Mouse (Mus musculus): ENCODE data around the gene Cd99l2. TPM values are rescaled to one million over a fixed set of nuclear protein-coding genes. Genes with fewer than 3 reads are reported as not detected.
"Not testable (repeated sequence)": the region's sequence is repeated elsewhere in the genome, so short reads cannot be mapped to it uniquely, and the experiment has no call there.

Gene Cd99l2
- 10 to 100 TPM; 54.1 to 55.6 TPM for total RNA-seq (2021)
- long read RNA-seq, experiment 1, transcript Cd99l2-201 (10 exons, 3,600 nt), result major isoform, 7 of 33 reads
- long read RNA-seq, experiment 1, partial matches to known transcripts, result 5 of 33 reads
- long read RNA-seq, experiment 1, other reads (novel, unspliced or antisense), result 19 of 33 reads
- long read RNA-seq, experiment 2, transcript Cd99l2-201 (10 exons, 3,600 nt), result major isoform, 17 of 27 reads
- long read RNA-seq, experiment 2, partial matches to known transcripts, result 5 of 27 reads
- long read RNA-seq, experiment 2, other reads (novel, unspliced or antisense), result 4 of 27 reads

DNA sequence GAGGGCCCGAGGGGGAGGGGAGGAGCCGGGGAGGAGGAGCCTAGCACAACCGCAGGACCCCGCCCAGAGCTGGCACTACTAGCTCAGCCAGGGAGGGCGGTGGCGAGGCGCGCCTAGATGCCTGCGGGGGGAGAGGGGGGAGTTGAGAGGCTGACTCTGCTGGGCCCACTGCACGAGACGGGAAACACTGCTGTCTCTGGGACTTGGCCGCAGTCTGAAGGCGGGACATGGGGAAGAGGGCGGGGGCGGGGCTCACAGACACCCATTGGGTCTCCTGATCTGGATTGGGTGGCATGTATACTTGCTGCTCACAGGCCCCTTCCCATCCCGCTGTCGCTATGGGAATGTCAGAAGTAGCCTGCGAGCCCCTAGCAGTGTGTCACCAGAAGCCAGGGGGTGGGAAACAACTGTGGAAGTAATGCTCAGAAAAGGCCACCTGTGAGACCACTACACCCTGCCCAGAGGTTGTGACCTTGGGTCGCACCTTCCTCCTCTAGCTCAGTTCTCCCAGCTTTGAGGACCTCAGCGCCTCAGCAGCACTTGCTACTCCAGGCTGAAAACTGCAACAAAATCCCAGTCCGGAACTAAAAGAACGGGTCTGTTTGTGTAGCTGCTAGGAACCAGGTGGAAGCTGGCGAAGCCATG, at the start of gene Cd99l2:
Gene Cd99l2 (minus strand): TSS at position 216 of the 645 bp plus-strand sequence.
- DNase-seq, result peak; percentile 91

DNA sequence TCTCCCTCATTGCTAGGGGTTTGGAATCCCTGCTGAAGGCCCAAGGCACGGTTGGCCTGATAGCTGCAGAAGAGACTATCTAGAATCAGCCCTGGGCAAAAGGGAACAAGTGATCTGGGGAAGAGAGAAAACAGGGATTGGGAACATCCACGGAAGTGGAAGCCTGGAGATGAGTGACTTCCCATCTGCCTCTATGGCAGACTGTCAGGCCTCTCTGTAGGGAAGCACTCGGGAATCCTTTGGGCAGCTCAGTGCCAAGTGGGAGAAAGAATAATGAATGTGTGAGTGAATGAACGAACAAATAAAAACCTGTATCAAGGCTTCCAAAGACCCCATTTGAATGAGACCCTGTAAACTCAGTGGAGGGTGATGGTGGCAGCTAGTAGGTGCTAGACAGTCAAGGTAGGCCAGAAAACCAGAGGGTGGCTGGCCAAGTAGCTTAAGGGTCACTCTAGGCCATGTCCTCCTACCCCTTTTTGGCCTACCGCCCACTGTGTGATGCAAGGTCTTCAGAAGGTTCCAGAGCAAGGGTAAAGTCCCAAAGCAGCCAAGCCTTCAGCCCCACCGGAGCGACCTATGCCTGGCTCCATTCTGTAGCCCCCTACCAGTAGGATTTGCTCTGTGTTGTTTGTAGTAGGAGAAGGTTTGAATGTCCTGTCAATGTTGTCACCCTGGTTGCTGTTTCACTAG, 48.3 kb upstream of the Cd99l2 start:
- peak; percentile 66 for DNase-seq

DNA sequence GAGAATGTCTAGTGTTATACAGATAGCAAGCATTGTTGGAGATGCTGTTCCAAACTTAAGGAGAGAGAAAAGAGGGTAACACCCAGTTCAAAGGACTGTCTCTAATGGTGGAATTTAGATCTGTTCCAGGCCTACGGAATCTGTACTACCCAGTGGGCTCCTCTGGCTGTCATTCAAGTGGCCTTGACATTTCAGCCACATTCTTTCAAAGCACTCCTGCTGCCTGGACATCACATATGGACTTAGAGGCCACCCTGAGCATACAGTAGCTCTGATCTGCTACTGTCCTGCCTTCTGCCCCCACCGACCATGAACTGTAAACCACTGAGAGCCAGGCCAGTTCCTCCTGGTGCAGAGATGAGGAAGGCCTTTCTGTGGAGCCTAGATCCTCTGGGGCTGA, 45.1 kb upstream of the Cd99l2 start:
- DNase-seq, result peak; percentile 37

DNA sequence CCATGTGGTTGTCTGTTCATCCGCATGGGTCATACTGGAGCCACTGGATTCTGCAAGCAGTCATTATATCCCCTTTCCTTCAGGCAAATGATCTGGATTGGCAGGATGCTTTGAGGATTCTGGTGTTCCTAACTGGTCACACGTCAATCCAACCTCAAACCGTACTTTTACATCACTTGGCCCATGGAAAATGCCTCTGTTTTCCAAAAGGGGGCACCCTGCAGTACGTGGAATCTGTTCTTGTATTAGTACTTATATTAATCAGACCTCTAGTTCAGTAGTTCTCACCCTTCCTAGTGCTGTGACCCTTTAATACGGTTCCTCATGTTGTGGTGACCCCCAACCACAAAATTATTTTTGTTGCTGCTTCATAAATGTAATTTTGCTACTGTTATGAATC, 41.5 kb upstream of the Cd99l2 start:
- no peak for DNase-seq

DNA sequence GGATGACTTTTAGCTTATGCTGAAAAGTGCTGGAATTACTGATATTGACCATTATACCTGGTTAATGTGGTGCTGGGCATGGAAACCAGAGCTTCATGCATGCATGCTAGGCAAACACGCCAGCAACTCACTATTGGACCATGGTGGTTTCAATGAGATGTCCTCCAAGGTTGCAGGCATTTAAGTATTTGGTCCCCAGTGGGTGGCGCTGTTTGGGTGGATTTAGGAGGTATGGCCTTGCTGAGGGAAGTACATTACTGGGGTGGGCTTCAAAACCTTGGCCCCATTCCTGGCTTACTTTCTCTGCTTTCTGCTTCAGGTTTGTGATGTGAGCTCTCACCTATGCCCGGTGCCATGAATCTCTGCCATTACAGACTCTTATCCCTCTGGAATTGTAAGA, 40.0 kb upstream of the Cd99l2 start:
- DNase-seq, result peak; percentile 34

DNA sequence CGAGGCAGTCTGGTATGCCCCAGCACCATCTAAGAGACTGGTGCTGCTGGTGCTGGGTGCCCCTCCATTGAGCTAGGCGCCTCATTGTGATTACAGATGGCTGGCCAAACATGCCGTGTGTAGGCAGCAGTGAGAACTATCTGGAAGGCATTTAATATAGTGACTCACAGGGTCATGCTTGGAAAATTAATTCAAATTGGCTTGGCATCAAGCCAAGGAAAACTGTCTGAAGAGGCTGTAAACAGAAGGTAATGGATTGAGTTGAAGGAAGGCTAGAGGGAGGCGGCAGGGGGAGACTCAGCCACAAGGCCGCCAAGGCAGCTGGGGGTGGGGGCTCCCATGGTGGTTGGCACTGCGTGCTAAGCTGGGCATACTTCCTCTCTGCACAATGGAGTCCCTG, 36.0 kb upstream of the Cd99l2 start:
- peak; percentile 41 for DNase-seq

DNA sequence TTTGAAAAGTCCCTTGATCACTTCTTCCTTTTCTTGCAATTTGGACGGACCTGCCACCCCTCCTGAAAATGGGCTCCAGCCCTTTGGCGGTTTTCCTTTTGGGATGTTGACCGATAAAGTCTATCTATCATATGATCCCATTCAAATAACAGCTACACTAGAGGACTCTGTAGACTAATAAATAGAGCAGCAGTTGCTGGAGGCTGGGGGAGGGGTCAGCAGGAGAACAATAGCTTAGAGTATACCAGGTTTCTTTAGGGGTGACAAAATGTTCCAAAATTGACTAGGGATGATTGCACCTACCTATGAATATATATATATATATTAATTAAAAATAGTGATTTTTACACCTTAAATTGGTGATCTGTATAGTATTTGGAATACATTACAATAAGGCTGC, 35.5 kb upstream of the Cd99l2 start:
- DNase-seq, result no peak

DNA sequence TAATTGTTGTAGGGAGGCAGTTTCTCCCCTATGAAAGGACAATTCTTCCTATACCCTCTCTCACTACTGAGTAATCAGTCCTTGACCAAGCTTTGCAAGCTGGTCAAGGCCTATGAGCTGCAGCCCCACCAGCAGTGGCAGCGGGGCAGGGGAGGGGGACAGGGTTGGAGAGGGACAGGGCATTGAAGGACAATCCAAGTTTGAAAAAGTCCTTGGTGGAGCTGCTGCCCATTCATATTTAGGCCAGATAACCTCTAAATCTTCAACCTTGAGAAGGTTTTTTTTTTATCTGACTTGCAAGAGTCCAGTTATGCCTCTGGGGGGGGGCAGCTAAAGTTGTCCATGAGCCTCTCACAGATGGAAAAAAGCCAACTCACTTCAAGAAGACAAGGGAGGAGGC, 34.8 kb upstream of the Cd99l2 start:
- peak; percentile 50 for DNase-seq

DNA sequence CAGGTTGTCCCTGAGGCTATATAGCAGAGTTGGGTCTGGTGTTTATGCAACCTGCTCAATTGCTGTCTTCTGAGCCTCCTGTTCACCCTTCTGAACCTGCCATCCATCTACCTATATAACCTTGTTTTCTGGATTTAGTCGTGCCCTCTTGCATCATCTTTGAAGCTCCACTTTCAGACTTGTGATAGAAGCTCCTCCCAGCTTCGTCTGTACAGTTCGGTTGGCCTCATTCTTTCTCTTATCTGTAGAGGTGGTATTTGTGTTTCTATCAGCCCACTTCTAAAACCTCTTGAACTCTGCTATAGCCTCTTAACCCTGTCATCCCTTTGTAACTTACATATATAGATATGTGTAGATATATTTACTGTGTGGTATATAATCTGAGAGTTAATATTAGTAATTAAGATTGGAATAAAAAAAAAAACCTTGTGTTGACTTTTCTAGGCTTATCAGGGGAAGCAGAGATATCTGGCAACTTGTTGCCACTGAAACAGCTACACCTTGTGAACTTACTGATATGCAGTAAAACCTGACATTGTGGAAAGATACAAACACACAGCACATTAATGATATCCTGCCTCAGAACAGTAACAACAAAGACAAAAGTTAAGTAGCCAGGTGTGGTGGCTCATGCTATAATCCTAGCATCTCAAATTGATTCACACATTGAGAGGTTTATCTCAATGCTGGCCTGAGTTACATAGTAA, 33.1 kb upstream of the Cd99l2 start:
- no peak for DNase-seq

DNA sequence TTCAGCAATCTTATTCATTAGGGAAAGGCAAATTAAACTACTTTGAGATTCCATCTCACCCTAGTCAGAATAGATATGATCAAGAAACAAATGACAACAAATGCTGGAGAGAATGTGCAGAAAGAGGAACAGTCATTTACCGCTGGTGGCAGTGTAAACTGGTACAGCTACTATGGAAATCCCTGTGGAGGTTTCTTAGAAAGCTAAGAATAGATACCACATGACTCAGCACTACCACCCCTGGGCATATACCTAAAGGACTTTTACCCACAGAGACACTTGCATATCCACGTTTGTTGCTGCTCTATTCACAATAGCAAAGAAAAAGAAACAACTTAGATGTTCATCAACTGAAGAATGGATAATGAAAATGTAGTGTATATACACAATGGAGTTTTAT, 31.7 kb upstream of the Cd99l2 start:
- DNase-seq, result no peak

DNA sequence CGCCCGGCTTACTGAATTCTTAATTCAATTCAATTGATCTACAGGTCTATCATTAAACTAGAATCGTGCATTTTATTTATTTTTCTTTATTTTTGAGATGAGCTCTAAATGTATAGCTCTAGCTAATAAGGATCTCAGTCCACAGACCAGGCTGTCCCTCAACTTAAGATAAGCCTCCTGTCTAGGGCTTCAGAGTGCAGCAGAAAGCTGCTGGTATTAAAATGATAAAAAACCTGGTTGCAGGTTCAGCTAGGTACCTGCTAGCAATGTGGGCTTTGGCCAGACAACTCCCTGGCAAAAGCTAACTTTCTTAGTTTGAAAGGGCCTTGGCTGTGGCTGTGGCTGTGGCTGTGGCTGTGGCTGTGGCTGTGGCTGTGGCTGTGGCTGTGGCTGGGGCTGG, 30.2 kb upstream of the Cd99l2 start:
- no peak for DNase-seq

DNA sequence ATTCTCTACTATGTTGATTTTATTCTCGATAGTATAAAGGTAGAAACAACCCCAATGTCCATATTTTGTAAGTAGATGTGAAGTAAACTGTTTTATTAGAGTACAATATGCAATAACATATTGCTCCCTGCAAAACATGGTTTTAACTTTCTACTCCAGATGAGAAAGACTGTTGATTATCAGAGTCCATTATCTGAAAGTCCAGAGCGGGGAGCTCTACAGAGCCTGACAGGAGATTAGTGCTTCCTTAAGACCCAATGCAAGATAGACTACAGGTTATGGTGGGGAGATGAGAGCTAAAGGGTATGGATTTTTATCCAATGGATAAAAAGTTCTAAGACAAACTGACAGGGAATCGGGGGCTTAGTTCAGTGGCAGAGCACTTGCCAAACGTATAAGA, 26.6 kb upstream of the Cd99l2 start:
- no peak for DNase-seq

DNA sequence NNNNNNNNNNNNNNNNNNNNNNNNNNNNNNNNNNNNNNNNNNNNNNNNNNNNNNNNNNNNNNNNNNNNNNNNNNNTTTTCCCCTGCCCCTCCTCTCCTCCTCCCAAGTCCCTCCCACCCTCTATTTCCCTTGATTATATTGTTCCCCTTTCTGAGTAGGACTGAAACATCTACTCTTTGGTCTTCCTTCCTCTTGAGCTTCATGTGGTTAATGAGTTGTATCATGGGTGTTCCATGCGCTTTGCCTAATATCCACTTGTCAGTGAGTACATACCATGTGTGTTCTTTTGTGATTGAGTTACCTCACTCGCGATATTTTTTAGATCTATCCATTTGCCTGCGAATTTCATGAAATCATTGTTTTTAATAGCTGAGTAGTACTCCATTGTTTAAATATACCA, 13.9 kb upstream of the Cd99l2 start:
- DNase-seq, result not testable (repeated sequence)

DNA sequence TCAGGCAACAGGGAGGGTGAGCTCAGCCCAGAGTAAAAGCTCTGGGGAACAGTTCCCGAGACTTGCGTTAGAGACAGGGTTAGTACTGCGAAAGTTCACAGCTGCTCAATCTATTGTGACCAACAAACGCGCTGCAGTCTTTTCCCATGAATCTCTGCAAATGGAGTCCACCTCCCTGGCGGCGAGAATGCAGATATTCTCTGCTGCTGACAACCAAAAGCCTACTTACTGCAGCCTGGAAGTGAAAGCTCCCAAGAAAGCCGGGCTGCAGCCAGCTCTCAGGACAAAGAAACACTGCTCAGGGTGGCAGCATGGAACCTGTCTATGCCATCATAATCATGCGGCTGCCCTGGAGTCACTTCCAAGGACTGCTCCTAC, 619 bp upstream of the Cd99l2 start:
- peak; percentile 54 for DNase-seq

DNA sequence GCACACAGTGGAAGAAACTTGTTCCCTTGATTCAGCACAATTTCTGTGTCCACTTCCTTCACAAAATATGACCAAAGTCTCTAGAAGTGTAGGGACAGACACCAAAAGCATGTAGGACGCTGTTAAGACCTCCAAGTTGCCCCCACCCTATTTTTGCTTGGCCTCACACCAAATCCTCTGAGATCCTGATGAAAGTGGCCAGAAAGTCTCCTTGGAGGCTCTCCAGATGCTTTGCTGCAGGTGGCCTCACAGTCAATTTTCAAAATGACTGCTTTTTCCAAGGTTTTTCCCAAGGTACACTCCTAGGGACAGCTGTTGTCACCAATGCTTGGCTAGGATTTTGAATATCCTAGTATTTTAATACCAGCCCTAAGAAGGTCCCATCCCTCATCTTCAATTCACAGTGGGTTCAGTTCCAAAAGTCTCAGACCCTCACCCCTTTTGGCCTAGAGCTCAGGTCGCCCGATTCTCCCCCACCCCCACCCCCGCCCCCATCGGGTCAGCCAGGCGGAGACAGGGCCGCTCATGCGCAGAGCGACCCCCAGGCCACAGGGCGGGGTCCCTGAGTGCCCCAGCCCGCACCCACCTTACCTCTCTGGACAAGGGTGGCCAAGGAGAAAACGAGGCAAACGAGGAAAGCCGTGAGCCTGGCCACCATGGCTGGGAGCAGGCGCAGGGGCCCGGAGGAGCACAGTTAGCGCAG, 567 bp downstream of the Cd99l2 start:
- DNase-seq, result no peak

DNA sequence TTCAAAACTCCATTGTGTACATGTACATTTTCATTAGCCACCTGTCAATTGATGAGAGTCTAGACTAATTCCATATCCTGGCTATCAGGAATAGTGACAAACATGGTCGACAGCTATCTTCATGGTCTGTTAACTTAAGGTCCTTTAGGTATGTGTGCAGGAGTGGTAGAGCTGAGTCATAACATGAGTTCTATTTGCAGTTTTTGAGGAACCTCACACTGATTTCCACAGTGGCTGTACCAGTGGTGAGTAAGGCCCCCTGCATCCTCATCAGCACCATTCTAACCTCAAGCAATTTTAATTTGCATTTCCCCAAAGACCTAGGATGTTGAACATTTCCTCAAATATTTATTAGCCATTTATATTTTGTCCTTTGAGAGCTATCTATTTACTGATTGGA, 3.3 kb downstream of the Cd99l2 start:
- no peak for DNase-seq

DNA sequence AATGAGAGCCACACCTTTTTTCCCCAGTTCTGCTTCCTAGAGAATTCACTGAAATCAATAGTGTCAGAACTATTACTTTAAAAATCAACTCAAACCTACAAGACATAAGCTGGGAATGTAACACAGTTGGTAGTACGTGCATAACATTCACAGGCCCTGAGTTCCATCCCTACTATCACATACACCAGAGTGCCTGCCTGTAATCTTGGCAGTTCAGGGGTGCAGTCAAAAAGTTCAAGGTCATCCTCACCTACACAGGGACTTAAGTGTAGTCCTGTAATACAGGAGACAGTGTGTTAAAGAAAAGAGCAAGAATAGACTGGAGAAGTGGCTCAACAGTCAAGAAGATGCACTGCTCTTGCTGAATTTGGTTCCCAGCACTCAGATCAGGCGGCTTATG, 10.4 kb downstream of the Cd99l2 start:
- no peak for DNase-seq

DNA sequence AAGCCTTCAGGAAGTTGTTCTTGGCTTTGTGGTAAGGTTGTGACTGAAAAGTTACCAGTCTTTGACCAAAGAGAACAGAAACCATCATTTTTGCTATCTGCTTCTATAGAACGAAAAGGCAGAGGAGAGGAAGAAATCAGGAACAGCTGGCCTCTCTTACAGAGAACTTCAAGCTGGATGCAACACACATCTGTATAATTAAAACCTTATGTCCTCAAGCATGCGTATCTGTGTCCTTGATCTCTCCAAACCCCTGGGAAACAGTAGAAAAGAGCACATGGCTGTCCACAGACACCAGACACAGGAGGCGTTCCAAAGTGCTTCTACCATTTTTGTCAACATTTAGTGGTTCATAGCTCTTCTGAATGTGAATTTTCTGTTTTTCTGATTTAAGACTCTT, 16.7 kb downstream of the Cd99l2 start:
- no peak for DNase-seq

DNA sequence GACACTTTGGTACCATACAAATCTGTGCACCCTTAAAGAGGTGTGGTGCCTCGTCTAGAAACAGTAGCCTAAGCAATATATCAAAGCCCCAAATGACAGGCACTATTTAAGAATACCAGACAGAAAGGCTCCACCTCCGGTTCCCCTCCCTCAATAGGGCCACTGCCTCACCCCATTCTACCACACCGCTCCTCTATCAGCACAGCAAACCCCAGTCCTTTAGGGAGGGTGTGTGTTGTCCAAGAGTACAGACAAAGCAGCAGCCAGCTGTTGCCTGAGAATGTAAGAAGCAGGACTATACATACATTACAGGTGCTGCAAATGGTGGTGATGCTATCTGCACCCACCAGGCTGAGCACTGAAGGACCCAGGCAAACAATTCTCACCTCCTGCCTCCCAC, 17.2 kb downstream of the Cd99l2 start:
- no peak for DNase-seq

DNA sequence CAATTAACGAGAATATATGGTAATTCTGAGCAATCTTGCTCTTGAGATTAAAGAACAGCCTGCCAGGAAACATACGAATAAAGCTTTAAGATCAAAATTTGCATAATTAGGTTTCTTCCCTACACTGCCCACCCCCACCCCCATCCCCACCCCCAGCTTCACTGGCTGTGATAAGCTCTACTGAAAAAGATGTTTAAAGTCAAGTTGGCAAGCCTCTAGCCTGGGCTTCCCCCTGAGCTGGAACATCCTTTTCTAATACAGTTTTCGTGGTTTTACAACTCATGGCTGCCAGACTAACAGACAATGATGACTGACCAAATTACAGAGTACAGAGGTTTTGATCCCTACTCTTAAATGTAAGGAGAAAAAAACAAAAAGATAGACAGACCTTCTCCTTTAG, 17.6 kb downstream of the Cd99l2 start:
- DNase-seq, result no peak

DNA sequence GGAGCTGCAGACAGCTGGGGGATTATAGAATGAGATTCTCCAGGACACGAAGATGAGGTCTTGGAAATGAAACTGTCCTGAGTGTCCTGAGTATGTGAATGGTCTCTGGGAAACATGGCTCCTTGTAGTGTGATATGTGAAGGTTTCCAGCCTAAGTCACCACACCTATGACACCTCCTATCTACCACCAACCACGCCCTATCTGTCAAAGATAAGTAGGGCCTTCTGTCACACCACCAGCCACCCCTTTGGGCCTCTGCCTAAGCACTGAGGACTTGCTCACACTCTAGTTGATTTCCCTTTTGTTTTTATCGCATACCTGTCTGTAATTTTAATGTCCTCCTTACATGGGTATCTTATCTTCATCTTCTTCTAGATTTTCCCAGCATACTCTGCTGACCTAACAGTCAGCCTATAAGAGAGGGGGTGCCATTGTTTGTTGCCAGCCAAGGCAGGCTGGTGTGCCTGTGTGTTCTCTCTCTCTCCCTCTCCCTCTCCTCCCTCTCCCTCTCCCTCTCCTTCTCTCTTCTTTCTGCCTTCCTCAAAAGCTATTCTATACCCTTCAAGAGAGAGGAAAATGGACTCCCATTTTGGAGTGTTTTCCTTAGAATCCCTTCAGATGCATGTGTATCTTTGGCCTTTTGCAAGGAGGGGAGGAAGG, 18.2 kb downstream of the Cd99l2 start:
- no peak for DNase-seq
